Mouse (Mus musculus): Measurements from ENCODE around the gene Grap.
"Not testable (repeated sequence)": the region's sequence is repeated elsewhere in the genome, so short reads cannot be mapped to it uniquely, and the experiment has no call there.

The Grap gene

GRCm38 (mm10) chr11:61652686-61653447, at the start of gene Grap:
TSS of gene Grap (plus strand) at chr11:61653265.
- peak; percentile 71 for DNase-seq (ENCODE audit: low read depth)

GRCm38 (mm10) chr11:61608072-61608471, 45.0 kb upstream of the Grap start:
- DNase-seq (ENCODE audit: low read depth), result no peak

- DNase-seq (ENCODE audit: low read depth), result no peak
Measured at GRCm38 (mm10) chr11:61611197-61611596, 41.9 kb upstream of the Grap start.

GRCm38 (mm10) chr11:61612116-61612635, 40.9 kb upstream of the Grap start:
- no peak for DNase-seq (ENCODE audit: low read depth)

- no peak for DNase-seq (ENCODE audit: low read depth)
Measured at GRCm38 (mm10) chr11:61614401-61614800, 38.7 kb upstream of the Grap start.

GRCm38 (mm10) chr11:61615686-61616522, 37.2 kb upstream of the Grap start:
- no peak for DNase-seq (ENCODE audit: low read depth)

- no peak for DNase-seq (ENCODE audit: low read depth)
Measured at GRCm38 (mm10) chr11:61616523-61617292, 36.4 kb upstream of the Grap start.

GRCm38 (mm10) chr11:61617293-61617975, 35.6 kb upstream of the Grap start:
- DNase-seq (ENCODE audit: low read depth), result no peak

GRCm38 (mm10) chr11:61618131-61618530, 34.9 kb upstream of the Grap start:
- no peak for DNase-seq (ENCODE audit: low read depth)

- DNase-seq (ENCODE audit: low read depth), result no peak
Measured at GRCm38 (mm10) chr11:61618571-61618970, 34.5 kb upstream of the Grap start.

GRCm38 (mm10) chr11:61619356-61619755, 33.7 kb upstream of the Grap start:
- no peak for DNase-seq (ENCODE audit: low read depth)

GRCm38 (mm10) chr11:61619791-61620241, 33.2 kb upstream of the Grap start:
- DNase-seq (ENCODE audit: low read depth), result no peak

GRCm38 (mm10) chr11:61620254-61620670, 32.8 kb upstream of the Grap start:
- no peak for DNase-seq (ENCODE audit: low read depth)

- no peak for DNase-seq (ENCODE audit: low read depth)
Measured at GRCm38 (mm10) chr11:61620762-61621161, 32.3 kb upstream of the Grap start.

GRCm38 (mm10) chr11:61625136-61625535, 27.9 kb upstream of the Grap start:
- DNase-seq (ENCODE audit: low read depth), result no peak

GRCm38 (mm10) chr11:61626509-61626908, 26.6 kb upstream of the Grap start:
- DNase-seq (ENCODE audit: low read depth), result peak; percentile 31

- peak; percentile 64 for DNase-seq (ENCODE audit: low read depth)
Measured at GRCm38 (mm10) chr11:61629621-61630020, 23.4 kb upstream of the Grap start.

GRCm38 (mm10) chr11:61636309-61636708, 16.8 kb upstream of the Grap start:
- not testable (repeated sequence) for DNase-seq (ENCODE audit: low read depth)

- DNase-seq (ENCODE audit: low read depth), result no peak
Measured at GRCm38 (mm10) chr11:61637413-61637812, 15.7 kb upstream of the Grap start.

GRCm38 (mm10) chr11:61637856-61638255, 15.2 kb upstream of the Grap start:
- no peak for DNase-seq (ENCODE audit: low read depth)

- DNase-seq (ENCODE audit: low read depth), result peak; percentile 31
Measured at GRCm38 (mm10) chr11:61638764-61639536, 14.1 kb upstream of the Grap start.
